Mouse (Mus musculus) spleen, postnatal 14 days (tissue): ENCODE results near the gene E330017A01Rik.
A peak's percentile ranks its signal among the peaks of the same experiment; 100 is the strongest.

Experiments
- DNase-seq, 2 experiments: peaks; one replicate each; pipeline ENCODE4 v3.0.0; 2021 to 2022; ENCODE audit warnings: low spot score in 2 of 2

E330017A01Rik gene

GRCm38 (mm10) chr16:58663021-58663420 is 24.5 kb upstream of the E330017A01Rik start:
- DNase-seq, result no peak

DNA sequence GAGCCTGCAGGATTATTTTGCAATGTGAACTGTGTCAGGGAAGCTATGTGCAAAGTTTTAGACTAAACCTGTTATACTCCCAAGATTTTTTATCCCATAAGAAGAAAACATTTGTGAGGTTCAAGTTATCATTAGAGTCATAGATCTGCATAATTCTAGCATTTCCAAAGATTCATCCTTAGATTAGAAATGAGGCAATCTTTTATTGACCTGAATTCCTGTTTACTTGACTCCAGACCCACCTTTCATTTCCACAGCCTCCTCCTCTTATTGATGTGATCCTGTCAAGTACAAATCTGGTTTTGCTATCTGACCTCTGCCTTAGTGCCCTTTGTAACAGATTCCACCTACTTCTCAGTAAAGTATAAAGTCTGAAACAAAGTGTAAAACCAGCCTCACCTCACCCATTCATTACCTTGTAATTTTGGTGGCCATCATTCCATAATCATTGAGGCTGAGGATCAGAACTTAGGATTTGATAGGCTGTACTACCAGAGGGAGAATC is 23.8 kb upstream of the E330017A01Rik start:
- no peak for DNase-seq

GRCm38 (mm10) chr16:58661826-58662225 is 23.3 kb upstream of the E330017A01Rik start:
- DNase-seq, result no peak

DNA sequence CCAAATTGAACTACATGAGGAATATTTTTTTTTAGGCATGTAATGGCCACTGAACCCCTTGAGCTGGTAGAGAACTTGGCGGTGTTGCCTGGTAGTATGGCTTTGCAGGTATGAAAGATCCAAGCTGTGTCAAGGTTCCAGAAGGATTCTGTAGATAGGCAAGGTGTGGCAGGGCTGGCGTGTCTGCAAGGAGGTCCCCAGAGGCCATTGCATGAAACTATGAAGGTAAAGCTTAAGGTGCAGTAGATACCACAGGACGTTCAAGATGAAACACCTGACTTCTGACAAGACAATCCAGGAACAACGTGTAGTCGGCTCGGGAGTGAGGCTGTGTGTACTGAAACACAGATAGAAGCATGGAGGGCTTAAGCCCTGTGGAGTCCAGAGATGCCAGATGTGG is 20.1 kb upstream of the E330017A01Rik start:
- DNase-seq, result no peak

- DNase-seq, result no peak
Observed at GRCm38 (mm10) chr16:58656526-58656925, 18.0 kb upstream of the E330017A01Rik start.

DNA sequence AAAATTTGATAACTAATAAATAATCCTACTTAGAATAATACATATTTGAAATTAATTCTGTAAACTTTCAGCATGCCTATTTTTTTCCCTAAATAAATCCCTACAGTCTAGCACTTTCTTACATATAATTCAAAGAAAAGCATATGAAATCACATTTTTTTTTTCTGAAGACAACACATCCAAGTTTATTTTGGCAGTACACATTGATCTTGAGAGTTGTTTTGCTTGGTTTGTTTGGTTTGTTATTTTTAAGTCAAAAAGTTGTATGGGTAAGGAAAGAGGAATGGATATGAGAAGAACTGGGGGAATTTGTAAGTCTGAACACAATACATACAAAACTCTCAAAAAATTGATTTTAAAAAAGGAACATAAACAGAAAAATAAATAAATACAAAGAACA is 17.2 kb upstream of the E330017A01Rik start:
- DNase-seq, result no peak

- no peak for DNase-seq
Observed at GRCm38 (mm10) chr16:58649979-58650378, 11.4 kb upstream of the E330017A01Rik start.

DNA sequence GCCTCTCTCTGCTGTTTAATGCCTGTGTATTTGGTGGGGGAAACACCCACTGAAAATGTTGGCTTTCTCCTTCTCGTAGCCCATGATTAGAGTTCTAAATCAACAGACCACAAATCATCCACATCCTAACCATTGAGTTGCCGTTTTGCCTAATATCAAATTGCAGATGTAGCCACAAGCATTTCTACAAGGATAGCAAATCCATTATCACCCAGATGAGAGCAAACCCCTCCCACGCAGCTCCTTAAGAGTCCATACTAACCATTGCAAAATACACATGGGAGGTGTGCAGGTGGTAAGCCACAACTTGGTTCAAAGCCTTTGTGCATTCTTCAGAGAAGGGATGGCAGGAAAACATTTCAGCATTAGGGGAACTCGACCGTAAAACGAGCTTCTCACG is 523 bp downstream of the E330017A01Rik start:
- DNase-seq, result no peak

GRCm38 (mm10) chr16:58637448-58637847 is 1.1 kb downstream of the E330017A01Rik start:
- DNase-seq, result no peak

DNA sequence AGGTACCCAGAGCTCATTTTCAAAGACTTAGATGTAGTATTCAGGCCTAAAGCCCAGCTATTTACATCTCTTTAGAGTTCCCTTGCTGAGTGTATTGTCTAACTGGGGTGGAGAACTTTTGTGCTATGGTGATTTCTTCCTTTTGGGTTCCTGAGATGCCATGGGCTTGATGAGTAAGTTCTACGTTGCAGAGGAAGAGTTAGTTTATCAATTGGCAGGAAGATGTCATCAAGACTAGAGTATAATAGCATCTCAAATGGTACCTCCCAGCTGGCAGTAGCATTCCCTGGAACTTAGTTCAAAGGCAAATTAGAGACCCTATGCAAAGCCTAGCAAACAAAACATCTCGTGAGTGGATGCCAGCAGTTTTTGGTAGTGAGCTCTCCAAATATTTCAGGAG is 2.7 kb downstream of the E330017A01Rik start:
- no peak for DNase-seq

GRCm38 (mm10) chr16:58629736-58630135 is 8.8 kb downstream of the E330017A01Rik start:
- no peak for DNase-seq

DNA sequence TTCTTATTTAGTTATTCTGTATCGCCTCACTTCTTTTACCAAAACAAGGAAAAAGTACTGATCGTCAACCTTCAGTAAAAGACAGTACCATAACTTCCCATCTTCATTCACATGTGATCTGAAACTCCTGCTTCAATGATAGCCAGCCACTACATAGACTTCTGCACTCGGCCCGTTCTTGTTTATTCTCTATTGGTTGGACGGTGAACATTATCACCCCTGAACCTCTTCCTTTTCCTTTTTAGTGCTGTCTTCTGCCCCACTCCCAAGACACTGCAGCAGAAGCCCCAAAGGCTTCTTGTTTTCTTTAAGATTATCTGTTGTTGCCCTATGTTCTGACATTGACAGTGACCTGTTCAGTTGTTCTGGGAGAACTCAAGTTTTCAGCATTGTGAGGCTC is 9.6 kb downstream of the E330017A01Rik start:
- DNase-seq, result no peak

- no peak for DNase-seq
Observed at GRCm38 (mm10) chr16:58628336-58628680, 10.2 kb downstream of the E330017A01Rik start.

DNA sequence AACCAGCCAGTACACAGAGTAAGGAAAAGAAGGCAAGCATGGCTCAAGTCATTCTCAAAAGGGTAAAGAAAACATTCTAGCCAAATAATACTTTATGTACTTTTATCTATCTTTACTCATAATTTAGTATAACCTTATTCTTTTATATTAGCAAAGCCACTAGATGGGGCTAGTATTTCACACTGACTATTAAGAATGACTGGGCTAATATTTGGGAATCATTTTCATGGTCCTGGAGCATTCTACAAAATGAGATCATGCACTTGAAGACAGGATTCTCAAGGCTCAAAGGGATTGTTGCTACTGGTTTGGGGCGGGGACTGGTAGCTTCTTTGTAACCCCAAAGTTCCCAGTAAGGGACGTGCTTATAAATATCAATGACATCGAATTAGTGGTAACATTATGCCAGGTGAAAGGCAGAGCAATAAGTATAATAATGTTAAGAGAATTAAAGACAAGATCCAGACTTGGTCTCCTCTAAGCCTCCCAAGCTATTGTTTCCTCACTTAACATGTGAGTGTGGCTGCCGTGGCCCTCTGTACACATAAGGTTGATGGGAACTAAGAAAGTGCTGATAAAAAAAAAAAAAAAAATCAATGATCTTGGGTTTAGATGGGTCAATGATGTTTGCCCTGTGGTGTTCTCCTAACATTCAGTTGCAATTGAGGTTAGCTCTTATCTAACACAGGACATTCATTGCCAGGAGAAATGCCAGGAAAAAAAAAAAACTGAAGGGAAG is 10.8 kb downstream of the E330017A01Rik start:
- DNase-seq, result no peak

GRCm38 (mm10) chr16:58623944-58624343 is 14.6 kb downstream of the E330017A01Rik start:
- peak in 1 of 2 experiments; percentile 22 for DNase-seq

- DNase-seq, result no peak
Observed at GRCm38 (mm10) chr16:58623114-58623513, 15.4 kb downstream of the E330017A01Rik start.

- no peak for DNase-seq
Observed at GRCm38 (mm10) chr16:58622377-58622776, 16.2 kb downstream of the E330017A01Rik start.

DNA sequence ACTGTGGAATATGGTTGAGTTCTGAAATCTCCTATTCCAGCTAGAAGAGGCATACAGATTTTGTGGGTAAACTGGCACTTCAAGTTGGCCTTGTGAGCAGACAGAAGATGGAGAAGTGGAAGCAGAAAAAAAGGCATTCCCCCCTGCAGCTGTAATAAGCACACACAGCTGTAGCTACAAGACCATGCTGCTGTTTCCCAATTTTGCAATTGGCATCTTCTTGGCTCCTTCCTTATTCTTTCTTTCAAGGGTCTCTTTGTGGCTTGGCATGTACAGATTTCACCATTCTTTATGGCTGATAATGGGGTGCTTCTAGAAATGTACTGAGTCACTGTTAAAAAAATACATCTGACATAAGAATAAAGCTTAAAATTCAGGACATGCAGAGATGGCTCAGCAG is 21.2 kb downstream of the E330017A01Rik start:
- no peak for DNase-seq

DNA sequence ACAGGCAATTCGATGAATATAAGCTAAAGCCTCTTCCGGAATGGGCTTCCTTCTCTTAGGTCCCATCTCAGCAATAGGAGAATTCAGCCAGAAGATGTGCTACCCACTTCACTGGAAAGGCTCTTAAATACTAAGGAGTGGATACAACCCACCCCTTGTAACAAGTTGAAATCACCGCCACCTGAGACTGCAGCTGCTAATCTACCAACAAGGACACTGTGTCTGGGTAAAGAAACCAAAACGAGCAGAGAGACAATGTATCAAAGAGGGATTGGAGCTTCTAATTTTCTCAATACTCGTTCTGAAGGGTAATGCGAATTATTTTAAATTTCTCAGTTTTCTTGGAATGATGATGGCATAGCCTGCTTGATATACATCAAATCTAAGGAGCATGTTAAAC is 21.7 kb downstream of the E330017A01Rik start, which contains the start of gene Gm813:
Gm813 (minus strand) TSS at position 101 of the 400 bp plus-strand sequence.
- no peak for DNase-seq

- no peak for DNase-seq
Observed at GRCm38 (mm10) chr16:58612969-58613368, 25.6 kb downstream of the E330017A01Rik start.

- no peak for DNase-seq
Observed at GRCm38 (mm10) chr16:58607101-58607500, 31.4 kb downstream of the E330017A01Rik start.

DNA sequence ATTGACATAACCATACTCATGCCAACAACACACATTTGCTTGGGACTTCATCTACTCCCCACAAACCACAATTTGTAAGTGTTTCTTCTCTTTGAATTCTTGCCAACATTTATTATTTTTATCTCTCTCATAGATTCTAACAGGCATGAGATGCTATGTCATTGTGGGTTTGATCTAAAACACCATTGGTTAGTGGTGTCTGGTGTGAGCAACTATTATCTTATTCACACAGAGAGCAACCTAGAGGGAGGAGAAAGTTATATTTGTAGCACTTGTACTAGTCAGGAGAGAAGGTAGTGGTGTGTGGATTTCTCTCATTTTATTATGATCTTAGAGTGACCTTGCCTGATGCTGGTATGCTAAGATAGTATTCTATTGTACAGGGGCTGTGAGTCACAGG is 33.9 kb downstream of the E330017A01Rik start:
- DNase-seq, result no peak

GRCm38 (mm10) chr16:58603831-58604230 is 34.7 kb downstream of the E330017A01Rik start:
- DNase-seq, result no peak

GRCm38 (mm10) chr16:58600846-58601245 is 37.7 kb downstream of the E330017A01Rik start:
- no peak for DNase-seq
